Mouse (Mus musculus): Measurements from ENCODE around the gene Slc35c1. TPM values are rescaled to one million over a fixed set of nuclear protein-coding genes. Genes with fewer than 3 reads are reported as not detected.

The Slc35c1 gene
- polyA plus RNA-seq (2015; fragmentation: Nextera tagmentation; extraction: Ambion mirVana), result 12.3 and 13.1 TPM in 2 replicates

DNA sequence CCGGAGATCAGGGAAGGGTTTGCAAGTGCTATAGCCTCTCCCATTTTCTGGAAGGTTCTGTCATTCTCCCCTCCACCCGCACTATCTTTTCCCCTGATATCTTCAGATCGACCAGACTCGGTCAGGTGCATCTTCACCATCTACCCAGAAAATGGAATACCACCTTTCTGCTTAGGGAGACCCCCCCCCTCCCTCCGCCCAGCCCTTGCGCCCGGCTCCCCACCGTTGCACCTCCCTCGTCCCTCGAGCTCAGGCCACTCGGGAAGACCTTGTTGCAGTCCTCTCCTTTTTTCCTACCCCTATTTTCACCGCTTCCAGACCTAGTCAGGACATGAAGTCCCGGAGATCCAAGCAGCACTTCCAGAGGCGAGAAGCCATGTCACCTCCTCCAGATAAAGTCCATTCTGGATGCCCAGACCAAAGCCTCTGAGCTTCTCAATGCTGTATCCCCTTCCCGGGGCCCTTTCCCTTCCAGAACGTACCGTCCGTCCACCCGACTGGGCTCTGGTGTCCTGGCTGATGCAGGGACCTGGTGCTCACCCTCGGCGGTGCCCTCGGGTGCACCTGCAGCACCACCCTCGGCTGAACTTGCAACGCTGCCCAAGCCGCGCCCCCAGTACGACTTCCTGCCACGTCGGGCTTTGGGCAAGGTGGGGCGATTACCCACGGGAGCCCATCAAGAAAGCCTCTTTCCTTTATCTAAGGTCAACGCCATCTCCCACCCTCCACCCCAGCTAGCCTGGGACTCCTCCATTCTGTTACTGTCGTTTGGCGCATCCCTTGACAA, at the start of gene Slc35c1:
Gene Slc35c1, minus strand, starts transcription at position 618 of the 787 bp plus-strand sequence.
- Histone ChIP-seq H3K4me2 (peak within 1 kb of the TSS; percentile 97), H3K9me3 (no peaks in the 10 kb centered on the region), H3K36me3 (no peaks in the 10 kb centered on the region), H3K4me3 (peak within 1 kb of the TSS; percentile 86), H3K4me1 (replicated peaks) (peaks cover 50% of the 10 kb centered on the region), H3K9ac (peak within 1 kb of the TSS; percentile 80), H3K27me3 (peaks cover 25% of the 10 kb centered on the region), H3K27ac (replicated peaks) (peak within 1 kb of the TSS; percentile 59)
- ATAC-seq (ENCODE audit: low read depth), result peak; percentile 24; the same call in 1 of the 2 replicates
- WGBS, result 2% methylated on average over 34 of the region's 34 CpGs

DNA sequence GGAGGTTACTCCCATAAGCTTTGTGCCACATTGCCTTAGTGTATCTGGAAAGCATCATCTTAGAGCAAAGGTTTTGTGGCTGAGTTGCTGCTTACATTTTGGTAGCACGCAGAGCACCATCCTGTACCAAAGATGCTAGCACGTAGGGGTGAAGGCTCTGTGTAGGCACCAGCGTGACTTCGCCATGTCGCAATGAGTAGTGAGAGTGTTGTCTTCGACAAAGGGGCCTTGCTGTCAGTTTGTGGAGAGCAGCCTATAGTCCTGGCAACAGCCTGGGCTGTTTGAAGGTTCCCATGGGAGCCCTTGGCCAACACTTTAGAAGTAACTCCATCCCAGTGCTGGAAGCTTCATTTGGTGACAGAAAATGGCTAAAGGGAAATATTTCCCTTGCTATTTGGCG, 45.0 kb upstream of the Slc35c1 start:
- Histone ChIP-seq H3K4me2 (no peak overlapping the region), H3K27ac (replicated peaks) (no peak overlapping the region), H3K27me3 (no peaks in the 10 kb centered on the region), H3K4me3 (no peak overlapping the region), H3K9ac (no peak overlapping the region), H3K36me3 (no peaks in the 10 kb centered on the region), H3K9me3 (no peaks in the 10 kb centered on the region), H3K4me1 (replicated peaks) (peaks cover 1% of the 10 kb centered on the region)
- 88% methylated on average over 7 of the region's 7 CpGs for WGBS
- no peak for ATAC-seq (ENCODE audit: low read depth)

- no peaks in the 10 kb centered on the region for H3K9me3 ChIP-seq
- no peak for ATAC-seq (ENCODE audit: low read depth)
- no peaks in the 10 kb centered on the region for H3K27me3 ChIP-seq
- no peak overlapping the region for H3K4me3 ChIP-seq
- H3K4me1 ChIP-seq (replicated peaks), result peaks cover 13% of the 10 kb centered on the region
- no peak overlapping the region for H3K9ac ChIP-seq
- WGBS, result 80% methylated on average over 3 of the region's 3 CpGs
- H3K4me2 ChIP-seq, result no peak overlapping the region
- H3K27ac ChIP-seq (replicated peaks), result no peak overlapping the region
- no peaks in the 10 kb centered on the region for H3K36me3 ChIP-seq
Observed at GRCm38 (mm10) chr2:92503421-92503820, 43.1 kb upstream of the Slc35c1 start.

DNA sequence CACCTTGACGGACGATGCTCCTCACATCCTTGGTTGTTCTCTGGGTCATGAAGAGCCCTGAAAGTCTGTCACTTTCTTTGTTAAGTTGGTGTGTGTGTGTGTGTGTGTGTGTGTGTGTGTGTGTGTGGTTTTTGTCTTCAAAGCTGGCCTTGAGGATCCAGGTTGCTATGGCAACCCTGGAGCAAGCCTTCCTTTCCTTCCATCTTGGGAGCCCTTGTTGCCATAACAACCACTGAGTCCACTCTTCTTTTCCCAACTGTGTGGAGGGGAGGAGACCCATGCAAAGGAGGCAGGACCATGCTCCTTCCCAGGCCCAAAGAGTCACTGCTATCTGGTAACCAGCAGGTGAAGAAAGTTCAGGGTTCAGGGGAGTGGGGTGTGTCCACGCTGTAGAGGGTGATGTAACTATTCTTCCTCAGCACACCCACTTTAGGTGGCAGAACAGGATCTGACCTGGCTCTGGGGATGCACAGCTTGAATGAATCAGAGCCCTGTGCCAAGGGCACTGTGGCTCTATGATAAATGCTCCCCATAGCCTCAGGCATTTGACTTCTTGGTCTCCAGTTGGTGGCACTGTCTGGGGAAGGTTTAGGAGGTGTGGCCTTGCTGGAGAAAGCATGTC, 39.5 kb upstream of the Slc35c1 start:
- peak; percentile 74 for ATAC-seq (ENCODE audit: low read depth)
- Histone ChIP-seq H3K36me3 (no peaks in the 10 kb centered on the region), H3K4me3 (no peak overlapping the region), H3K27ac (replicated peaks) (no peak overlapping the region), H3K4me1 (replicated peaks) (peaks cover 24% of the 10 kb centered on the region), H3K9ac (no peak overlapping the region), H3K9me3 (no peaks in the 10 kb centered on the region), H3K4me2 (no peak overlapping the region), H3K27me3 (peaks cover 3% of the 10 kb centered on the region; the same call in 1 of the 2 replicates)
- 33% methylated on average over 3 of the region's 3 CpGs for WGBS

GRCm38 (mm10) chr2:92497112-92497511, 36.8 kb upstream of the Slc35c1 start:
- Histone ChIP-seq H3K4me1 (replicated peaks) (peaks cover 33% of the 10 kb centered on the region), H3K9ac (no peak overlapping the region), H3K4me2 (no peak overlapping the region), H3K36me3 (no peaks in the 10 kb centered on the region), H3K27ac (replicated peaks) (no peak overlapping the region), H3K4me3 (no peak overlapping the region), H3K27me3 (peaks cover 3% of the 10 kb centered on the region; the same call in 1 of the 2 replicates), H3K9me3 (no peaks in the 10 kb centered on the region)
- 78% methylated on average over 5 of the region's 5 CpGs for WGBS
- ATAC-seq (ENCODE audit: low read depth), result no peak

DNA sequence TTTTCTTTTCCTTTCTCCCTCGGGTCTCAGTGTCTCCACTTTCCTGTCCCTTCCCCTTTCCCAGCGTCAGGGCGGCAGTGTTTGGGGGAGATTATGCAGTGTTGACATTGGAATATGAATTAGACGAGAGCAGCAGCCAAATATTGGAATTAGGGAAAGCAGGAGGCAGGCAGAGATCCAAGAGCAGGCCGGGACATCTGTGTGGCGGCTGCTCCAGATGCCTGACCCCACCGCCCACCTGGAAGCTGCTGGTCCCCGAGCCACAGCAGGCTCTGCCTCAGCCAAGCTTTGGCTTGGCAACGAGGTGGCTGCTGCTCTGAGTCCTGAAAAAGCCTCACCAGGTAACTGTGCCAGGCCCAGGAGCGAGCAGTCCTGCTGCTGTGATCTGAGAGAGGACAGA, 36.3 kb upstream of the Slc35c1 start:
- H3K36me3 ChIP-seq, result no peaks in the 10 kb centered on the region
- no peak for ATAC-seq (ENCODE audit: low read depth)
- H3K9me3 ChIP-seq, result no peaks in the 10 kb centered on the region
- H3K4me1 ChIP-seq (replicated peaks), result peaks cover 33% of the 10 kb centered on the region
- H3K9ac ChIP-seq, result no peak overlapping the region
- H3K27me3 ChIP-seq, result peaks cover 3% of the 10 kb centered on the region; the same call in 1 of the 2 replicates
- no peak overlapping the region for H3K27ac ChIP-seq (replicated peaks)
- H3K4me3 ChIP-seq, result no peak overlapping the region
- H3K4me2 ChIP-seq, result no peak overlapping the region
- WGBS, result 53% methylated on average over 10 of the region's 10 CpGs

DNA sequence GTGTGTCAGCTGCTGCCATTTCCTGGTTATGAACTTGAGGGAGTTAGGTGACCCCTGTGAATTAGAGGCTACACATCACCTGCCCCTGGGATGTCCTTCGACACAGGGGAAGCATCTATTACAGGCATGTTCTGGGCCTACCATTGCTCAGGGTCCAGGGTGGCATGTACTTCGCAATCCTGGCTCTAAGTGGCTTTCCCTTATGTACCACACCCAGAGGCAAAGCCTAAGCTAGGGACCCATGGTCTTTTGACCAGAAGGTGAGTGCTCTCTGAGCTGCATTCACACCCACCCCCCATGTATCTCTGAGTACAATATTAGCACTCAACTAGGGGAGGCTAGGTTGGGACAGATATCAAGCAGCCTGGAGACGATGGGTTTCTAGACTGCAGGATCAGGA, 34.6 kb upstream of the Slc35c1 start:
- Histone ChIP-seq H3K4me3 (no peak overlapping the region), H3K9me3 (no peaks in the 10 kb centered on the region), H3K9ac (no peak overlapping the region), H3K4me1 (replicated peaks) (peaks cover 29% of the 10 kb centered on the region), H3K36me3 (no peaks in the 10 kb centered on the region), H3K4me2 (no peak overlapping the region), H3K27ac (replicated peaks) (no peak overlapping the region), H3K27me3 (peaks cover 3% of the 10 kb centered on the region; the same call in 1 of the 2 replicates)
- no peak for ATAC-seq (ENCODE audit: low read depth)
- WGBS, result 84% methylated on average over 3 of the region's 3 CpGs

DNA sequence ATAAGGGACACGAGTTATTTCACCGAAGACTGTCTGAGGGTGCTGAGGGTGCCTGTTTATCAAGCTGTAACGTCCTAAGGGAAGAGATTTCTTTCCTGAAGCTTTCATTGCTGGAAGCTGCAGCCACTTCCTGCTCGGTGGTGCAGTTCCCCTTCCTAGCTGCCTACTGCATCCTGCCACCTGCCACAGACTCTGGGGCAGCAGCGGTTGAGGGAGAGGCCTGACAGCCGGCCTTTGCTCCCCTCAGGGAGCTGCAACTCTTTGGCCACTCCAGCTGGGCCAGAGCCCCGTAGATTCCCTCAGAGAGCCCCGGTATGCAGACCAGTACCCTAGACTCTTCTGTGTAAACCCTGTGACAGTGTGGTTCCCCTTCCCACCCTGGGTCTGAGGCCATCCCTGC, 34.1 kb upstream of the Slc35c1 start:
- peaks cover 3% of the 10 kb centered on the region; the same call in 1 of the 2 replicates for H3K27me3 ChIP-seq

GRCm38 (mm10) chr2:92493656-92494390, 33.5 kb upstream of the Slc35c1 start:
- Histone ChIP-seq H3K36me3 (no peaks in the 10 kb centered on the region), H3K27ac (replicated peaks) (no peak overlapping the region), H3K9me3 (no peaks in the 10 kb centered on the region), H3K4me2 (no peak overlapping the region), H3K4me1 (replicated peaks) (peaks cover 20% of the 10 kb centered on the region), H3K4me3 (no peak overlapping the region), H3K9ac (no peak overlapping the region), H3K27me3 (peaks cover 3% of the 10 kb centered on the region; the same call in 1 of the 2 replicates)
- 0 out of 2 replicates have a peak, but pooled peaks have one; percentile 38 for ATAC-seq (ENCODE audit: low read depth)
- WGBS, result 68% methylated on average over 15 of the region's 15 CpGs

More for the DNA sequence above, 34.1 kb upstream of the Slc35c1 start:
- H3K4me3 ChIP-seq, result no peak overlapping the region
- peak overlapping the region; percentile 50; the same call in 1 of the 2 replicates for H3K27ac ChIP-seq (replicated peaks)
- ATAC-seq (ENCODE audit: low read depth), result no peak
- H3K9ac ChIP-seq, result no peak overlapping the region
- peaks cover 23% of the 10 kb centered on the region for H3K4me1 ChIP-seq (replicated peaks)
- no peaks in the 10 kb centered on the region for H3K36me3 ChIP-seq
- no peaks in the 10 kb centered on the region for H3K9me3 ChIP-seq
- WGBS, result 50% methylated on average over 8 of the region's 8 CpGs
- no peak overlapping the region for H3K4me2 ChIP-seq

DNA sequence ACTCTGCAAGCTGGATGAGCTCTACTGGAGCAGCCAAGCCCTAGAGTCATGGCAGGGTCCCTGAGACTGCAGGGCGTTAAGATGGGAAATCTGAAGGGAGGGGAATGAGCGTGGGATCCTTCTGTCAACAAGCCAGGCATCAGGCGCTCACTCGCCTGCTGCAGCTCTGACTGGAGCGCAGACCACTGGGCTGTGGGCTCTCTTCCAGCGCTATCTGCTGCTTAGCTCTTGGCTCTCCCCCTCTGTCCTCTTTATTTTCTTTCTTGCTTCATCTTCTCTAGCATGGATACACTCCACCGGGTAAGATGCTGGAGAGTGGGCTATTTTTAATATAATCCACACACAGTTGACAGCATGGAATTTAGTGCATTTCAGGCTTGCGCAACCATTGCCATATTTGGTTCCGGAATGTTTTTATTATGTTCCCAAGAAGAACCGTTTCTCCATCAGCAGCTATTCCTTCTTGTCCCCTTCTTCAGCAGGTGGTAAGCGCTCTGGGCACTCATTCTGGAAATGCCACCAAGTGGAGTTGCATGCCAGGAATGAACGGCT, 31.7 kb upstream of the Slc35c1 start:
- no peak overlapping the region for H3K4me2 ChIP-seq
- ATAC-seq (ENCODE audit: low read depth), result no peak
- H3K9ac ChIP-seq, result no peak overlapping the region
- WGBS, result 65% methylated on average over 12 of the region's 12 CpGs
- no peaks in the 10 kb centered on the region for H3K36me3 ChIP-seq
- no peak overlapping the region for H3K27ac ChIP-seq (replicated peaks)
- H3K4me1 ChIP-seq (replicated peaks), result peaks cover 26% of the 10 kb centered on the region
- H3K27me3 ChIP-seq, result no peaks in the 10 kb centered on the region; the same call in 1 of the 2 replicates
- H3K9me3 ChIP-seq, result no peaks in the 10 kb centered on the region
- H3K4me3 ChIP-seq, result no peak overlapping the region

- WGBS, result 86% methylated on average over 10 of the region's 10 CpGs
- H3K27me3 ChIP-seq, result peaks cover 7% of the 10 kb centered on the region
- no peak overlapping the region for H3K27ac ChIP-seq (replicated peaks)
- no peaks in the 10 kb centered on the region for H3K9me3 ChIP-seq
- H3K4me2 ChIP-seq, result no peak overlapping the region
- H3K36me3 ChIP-seq, result no peaks in the 10 kb centered on the region
- H3K9ac ChIP-seq, result no peak overlapping the region
- H3K4me1 ChIP-seq (replicated peaks), result peaks cover 30% of the 10 kb centered on the region
- H3K4me3 ChIP-seq, result no peak overlapping the region
- ATAC-seq (ENCODE audit: low read depth), result no peak
Observed at GRCm38 (mm10) chr2:92490541-92490940, 30.2 kb upstream of the Slc35c1 start.

All from neural tube, embryonic 13.5 days (tissue).